Mouse (Mus musculus) intestine, postnatal 0 days (tissue): ENCODE measurements around the gene St3gal6. TPM values are rescaled to one million over a fixed set of nuclear protein-coding genes. Genes with fewer than 3 reads are reported as not detected.

ENCODE experiments used
- ATAC-seq: fragments of 200-750 bp; cut with Nextera tagmentation; 2 replicates; pipeline ENCODE4 v1.8.0; 2017; ENCODE audit warnings: mild to moderate bottlenecking, moderate TSS enrichment, moderate library complexity
- H3K27ac ChIP-seq: fragments of 300-500 bp; sonication (generic); 2 replicates; pipeline ENCODE4 v1.5.1; 2014; ENCODE audit warnings: mild to moderate bottlenecking, low read depth, low read length, moderate library complexity
- H3K27me3 ChIP-seq: fragments of 300-500 bp; sonication (generic); replicated peaks from 2 replicates; pipeline ENCODE4 v1.6.1; 2014; ENCODE audit warnings: low read length, mixed read lengths; ENCODE audit not compliant: control insufficient read depth, insufficient read depth
- H3K36me3 ChIP-seq: fragments of 300-500 bp; sonication (generic); 2 replicates; pipeline ENCODE4 v1.6.1; 2014; ENCODE audit warnings: mild to moderate bottlenecking, moderate library complexity; ENCODE audit not compliant: control insufficient read depth, insufficient read depth
- H3K4me1 ChIP-seq: fragments of 300-500 bp; sonication (generic); replicated peaks from 2 replicates; pipeline ENCODE4 v1.6.1; 2014; ENCODE audit warnings: antibody characterized with exemption, low read length, mixed read lengths; ENCODE audit not compliant: control insufficient read depth, insufficient read depth
- H3K4me2 ChIP-seq: fragments of 300-500 bp; sonication (generic); replicated peaks from 2 replicates; pipeline ENCODE4 v1.6.1; 2014; ENCODE audit warnings: low read depth, mild to moderate bottlenecking, moderate library complexity
- H3K4me3 ChIP-seq: fragments of 300-500 bp; sonication (generic); 2 replicates; pipeline ENCODE4 v1.5.1; 2014; ENCODE audit warnings: low read depth, low read length
- H3K9ac ChIP-seq: fragments of 300-500 bp; sonication (generic); 2 replicates; pipeline ENCODE4 v1.6.1; 2014; ENCODE audit warnings: mild to moderate bottlenecking, low read depth, low read length
- H3K9me3 ChIP-seq: fragments of 300-500 bp; sonication (generic); 2 replicates; pipeline ENCODE4 v1.6.1; 2016; ENCODE audit warnings: mixed run types; ENCODE audit not compliant: control insufficient read depth
- CTCF ChIP-seq: sonication (generic); IDR thresholded peaks from 2 replicates; pipeline ENCODE4 v1.5.1; 2016; ENCODE audit warnings: low read depth, mild to moderate bottlenecking, control low read depth, antibody characterized with exemption, moderate library complexity
- WGBS: fragments of 180-500 bp; shearing (Covaris S2); extraction: QIAGEN DNeasy Blood & Tissue Kit; methylation state at CpG from one replicate; pipeline ENCODE4 v1.1.7; 2014; 5-methylcytosine and 5-hydroxymethylcytosine counted together
- polyA plus RNA-seq: library from polyadenylated mRNA; unstranded; fragments of >200 nt; fragmentation: Nextera tagmentation; extraction: Ambion mirVana; gene quantifications from 2 replicates; pipeline ENCODE4 v1.2.1, GENCODE M21; 2015

The St3gal6 gene
- 32.5 and 32.6 TPM in 2 replicates for polyA plus RNA-seq

DNA sequence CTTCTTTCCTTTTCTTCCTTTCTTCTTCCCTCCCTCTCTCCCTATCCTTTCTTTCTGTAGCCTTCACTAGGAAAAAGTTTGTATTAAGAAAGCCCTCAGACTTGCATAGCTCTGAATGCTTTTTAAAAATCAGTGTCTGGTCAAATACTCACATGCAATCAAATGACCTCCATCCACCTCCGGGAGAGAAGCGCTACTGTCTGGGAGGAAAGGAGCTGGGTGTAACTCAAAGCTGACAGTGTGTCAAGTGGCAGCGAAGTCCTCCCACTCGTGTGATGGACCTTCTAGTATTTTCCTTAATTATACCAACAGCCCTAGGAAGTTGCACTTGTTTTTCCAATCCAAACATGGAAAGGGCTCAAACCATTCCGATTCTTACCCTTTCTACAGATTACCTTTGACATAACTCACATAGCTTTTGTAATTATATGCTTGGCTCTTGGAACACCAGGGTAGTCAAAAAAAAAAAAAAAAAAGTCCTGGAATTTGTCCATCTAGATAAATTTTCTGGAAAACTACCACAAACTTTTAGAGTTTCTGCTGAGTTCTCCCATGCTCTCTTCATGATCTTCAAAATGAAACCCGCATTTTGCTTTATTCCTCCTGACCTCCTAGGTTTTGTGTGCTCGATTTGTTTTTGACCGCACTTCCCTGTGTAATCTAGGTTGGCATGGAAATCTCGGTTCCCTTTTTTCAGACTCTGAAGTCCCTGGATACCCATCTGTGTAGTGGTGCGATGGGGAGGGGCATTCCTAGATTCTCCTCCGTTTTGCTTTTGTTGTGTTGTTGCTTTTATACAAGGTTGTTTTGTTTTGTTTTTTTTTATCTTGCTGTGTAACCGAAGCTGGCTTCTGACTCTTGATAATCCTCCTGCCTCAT lies at the start of gene St3gal6:
Gene St3gal6, minus strand, starts transcription at position 272 of the 879 bp plus-strand sequence.
- ATAC-seq: no peak

DNA sequence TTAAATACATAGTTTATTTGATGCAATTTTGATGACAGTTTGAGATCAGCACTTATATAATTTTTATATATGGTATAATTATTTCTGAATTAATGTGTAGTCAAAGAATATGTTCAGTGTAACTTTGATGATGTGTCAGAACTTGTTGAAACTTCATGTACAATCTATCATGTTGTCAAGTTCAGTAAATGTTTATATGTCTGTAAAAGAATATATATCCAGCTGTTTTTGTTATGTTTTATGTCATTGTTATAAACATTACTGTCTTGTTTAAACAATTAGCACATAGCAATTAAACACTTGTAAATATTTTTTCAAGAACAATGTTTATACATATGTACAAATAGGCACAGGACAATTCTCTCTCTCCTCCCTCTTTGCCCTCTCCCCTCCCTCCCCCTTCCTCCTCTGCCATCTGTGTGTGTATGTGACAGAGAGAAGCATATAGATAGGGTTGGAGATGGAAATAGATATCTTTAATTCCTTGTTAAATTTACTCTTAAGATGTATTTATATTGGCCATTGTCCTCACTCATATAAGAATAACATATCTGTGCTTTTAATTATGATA lies 46.7 kb upstream of the St3gal6 start:
- Histone ChIP-seq H3K36me3 (no peaks in the 10 kb centered on the region), H3K27me3 (no peaks in the 10 kb centered on the region), H3K27ac (no peak overlapping the region), H3K4me2 (no peak overlapping the region), H3K4me3 (no peak overlapping the region), H3K9me3 (no peaks in the 10 kb centered on the region), H3K9ac (no peak overlapping the region), H3K4me1 (no peaks in the 10 kb centered on the region)
- no peak for TF ChIP-seq CTCF
- ATAC-seq: no peak

More for the DNA sequence above, at the start of gene St3gal6:
- no peak for TF ChIP-seq CTCF
- Histone ChIP-seq H3K4me3 (peak within 1 kb of the TSS; percentile 84), H3K4me1 (no peaks in the 10 kb centered on the region; the same call in 1 of the 2 replicates), H3K27me3 (no peaks in the 10 kb centered on the region), H3K36me3 (no peaks in the 10 kb centered on the region), H3K9ac (peak within 1 kb of the TSS; percentile 80), H3K4me2 (peak within 1 kb of the TSS; percentile 86), H3K27ac (peak within 1 kb of the TSS; percentile 90), H3K9me3 (no peaks in the 10 kb centered on the region)
- WGBS: 78% methylated on average over 12 of the region's 12 CpGs

DNA sequence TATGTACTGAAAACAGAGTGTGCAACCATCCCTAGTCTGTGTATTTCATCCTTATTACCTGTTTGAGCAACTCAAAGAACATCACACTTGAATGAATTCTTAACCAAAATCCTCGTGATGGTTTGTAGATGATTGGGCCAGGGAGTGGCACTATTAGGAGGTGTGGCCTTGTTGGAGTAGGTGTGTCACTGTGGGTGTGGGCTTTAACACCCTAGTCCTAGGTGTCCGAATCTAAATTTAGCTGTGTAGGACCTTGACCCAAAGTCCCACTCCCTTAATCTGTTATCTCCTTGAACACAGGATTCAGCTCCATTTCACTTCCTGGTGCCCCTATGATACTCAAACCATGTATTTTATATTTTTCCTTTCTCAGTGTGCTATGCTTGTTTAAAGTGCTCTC lies 37.2 kb upstream of the St3gal6 start:
- Histone ChIP-seq H3K27me3 (no peaks in the 10 kb centered on the region), H3K4me1 (no peaks in the 10 kb centered on the region), H3K36me3 (no peaks in the 10 kb centered on the region), H3K4me3 (no peak overlapping the region), H3K27ac (no peak overlapping the region), H3K9ac (no peak overlapping the region), H3K4me2 (no peak overlapping the region), H3K9me3 (no peaks in the 10 kb centered on the region)
- 37% methylated on average over 2 of the region's 2 CpGs for WGBS
- no peak for ATAC-seq
- no peak for TF ChIP-seq CTCF

DNA sequence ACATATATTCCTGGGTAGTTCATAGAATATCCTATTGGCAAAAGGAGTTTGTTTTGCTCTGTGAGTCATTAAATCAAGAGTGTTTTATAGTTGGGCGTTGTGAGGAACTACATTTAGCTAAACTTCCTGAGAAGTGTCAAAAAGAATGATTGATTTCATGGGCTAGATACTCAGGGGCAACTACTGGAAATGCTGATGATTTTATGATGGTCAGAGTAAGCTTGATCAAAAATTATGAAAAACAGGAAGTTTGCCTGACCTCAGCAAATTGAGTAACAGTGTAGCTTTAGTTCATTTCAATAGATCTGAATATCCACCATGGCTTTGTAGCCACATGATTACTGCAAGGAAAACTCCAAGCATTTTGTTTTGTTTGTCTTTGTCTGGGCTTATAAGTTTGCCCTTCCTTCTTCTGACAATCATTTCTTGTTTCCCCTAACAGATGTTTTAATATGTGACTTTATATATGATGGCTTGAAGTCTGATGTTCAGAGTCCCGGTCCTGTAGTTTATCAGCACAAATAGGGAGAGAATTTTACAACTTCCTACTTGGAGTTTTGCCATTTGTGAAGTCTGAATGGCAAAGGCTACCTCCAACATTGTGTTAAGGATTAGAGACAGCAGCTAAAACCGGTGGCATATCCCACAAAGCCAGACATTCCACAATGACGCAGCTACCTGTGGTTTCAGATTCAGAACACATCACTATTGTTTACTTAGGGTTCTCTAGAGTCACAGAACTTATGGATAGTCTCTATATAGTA lies 32.2 kb upstream of the St3gal6 start:
- H3K27ac ChIP-seq: 0 out of 2 replicates have a peak overlapping the region, but pooled peaks have one; percentile 35
- ATAC-seq: peak; percentile 83
- H3K36me3 ChIP-seq: no peaks in the 10 kb centered on the region
- 0 out of 2 replicates have a peak overlapping the region, but pooled peaks have one; percentile 6 for H3K4me2 ChIP-seq
- no peaks in the 10 kb centered on the region for H3K9me3 ChIP-seq
- H3K4me1 ChIP-seq: no peaks in the 10 kb centered on the region
- TF ChIP-seq CTCF: no peak
- no peak overlapping the region for H3K9ac ChIP-seq
- H3K4me3 ChIP-seq: no peak overlapping the region
- H3K27me3 ChIP-seq: no peaks in the 10 kb centered on the region
- 25% methylated on average over 4 of the region's 4 CpGs for WGBS

DNA sequence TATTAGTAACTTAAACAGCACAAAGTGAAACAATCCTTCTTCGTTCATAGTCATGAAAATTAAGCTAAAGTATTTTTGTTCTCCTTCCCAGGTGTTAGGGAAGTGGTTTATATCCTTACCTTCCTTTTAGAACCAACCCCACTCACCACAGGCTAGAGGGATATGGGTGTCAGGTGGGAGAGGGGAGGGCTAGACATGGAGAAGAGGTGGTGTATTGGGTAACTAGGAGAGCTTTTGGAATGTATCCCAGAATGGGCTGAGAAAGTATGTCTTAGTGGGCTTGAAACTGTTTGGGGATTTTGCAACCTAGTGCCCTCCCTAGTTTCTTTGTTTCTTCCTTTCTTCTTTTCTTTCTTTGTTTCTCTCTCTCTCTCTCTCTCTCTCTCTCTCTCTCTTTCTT lies 30.6 kb upstream of the St3gal6 start:
- H3K27me3 ChIP-seq: no peaks in the 10 kb centered on the region
- no peaks in the 10 kb centered on the region for H3K9me3 ChIP-seq
- no peaks in the 10 kb centered on the region for H3K4me1 ChIP-seq
- H3K9ac ChIP-seq: no peak overlapping the region
- H3K4me3 ChIP-seq: no peak overlapping the region
- H3K36me3 ChIP-seq: no peaks in the 10 kb centered on the region
- TF ChIP-seq CTCF: no peak
- no peak for ATAC-seq
- no peak overlapping the region for H3K27ac ChIP-seq
- no peak overlapping the region for H3K4me2 ChIP-seq
- 82% methylated on average over 1 of the region's 1 CpGs for WGBS

DNA sequence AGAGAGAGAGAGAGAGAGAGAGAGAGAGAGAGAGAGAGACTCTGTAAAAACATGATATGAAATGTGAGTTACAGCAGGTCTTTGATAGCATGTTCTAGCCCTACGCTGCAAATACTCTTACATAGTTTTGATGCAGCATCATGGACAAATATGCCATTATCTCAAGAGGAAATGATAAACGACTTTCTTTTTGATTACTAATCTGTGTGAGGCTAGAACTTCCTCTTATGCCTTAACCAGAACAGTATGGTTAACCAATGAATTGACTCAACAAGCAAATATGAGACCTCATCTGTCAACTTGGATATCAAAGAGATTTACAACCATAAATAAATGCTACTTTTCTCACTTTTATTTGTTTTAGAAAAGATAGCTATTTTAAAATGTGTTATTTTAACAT lies 24.0 kb upstream of the St3gal6 start:
- no peak overlapping the region for H3K27ac ChIP-seq
- no peaks in the 10 kb centered on the region for H3K36me3 ChIP-seq
- H3K4me1 ChIP-seq: no peaks in the 10 kb centered on the region
- WGBS: 40% methylated on average over 2 of the region's 2 CpGs
- H3K4me3 ChIP-seq: no peak overlapping the region
- no peak overlapping the region for H3K9ac ChIP-seq
- no peak overlapping the region for H3K4me2 ChIP-seq
- no peak for ATAC-seq
- H3K27me3 ChIP-seq: no peaks in the 10 kb centered on the region
- TF ChIP-seq CTCF: no peak
- H3K9me3 ChIP-seq: no peaks in the 10 kb centered on the region
